ENCODE assay signal across 11 mouse cellular contexts in the genomic region with DNA sequence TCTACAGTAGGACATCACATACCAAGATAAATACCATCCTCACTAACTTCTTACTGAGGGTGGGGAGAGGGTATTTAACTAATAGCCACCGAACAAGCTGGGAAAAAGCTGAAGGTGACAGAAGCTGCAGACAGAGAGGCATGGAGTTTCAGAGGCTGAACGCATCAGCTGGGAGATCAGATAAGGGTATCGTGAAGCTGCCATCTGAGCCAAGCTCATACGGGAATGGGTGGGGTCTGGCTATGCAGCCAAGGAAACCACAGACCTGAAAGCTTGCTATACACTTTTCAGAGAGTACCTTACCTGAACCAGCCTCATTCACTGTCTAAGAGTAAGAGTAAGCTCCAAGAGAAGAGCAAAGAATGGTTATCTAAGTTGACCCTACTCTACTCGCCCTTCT. TPM values are rescaled to one million over a fixed set of nuclear protein-coding genes. Genes with fewer than 3 reads are reported as not detected.
DNase-seq lines count a peak whose midpoint lies in the region; ATAC-seq and TF ChIP-seq lines count a peak whose summit lies in the region.
"Had no signal": no experiment of that assay in that cellular context is flagged by ENCODE, and none has a peak within 500 bp of the region (broad histone marks: within the 10 kb centered on the region; RNA-seq: fewer than 3 reads in every experiment).

No protein-coding gene starts in this region.

- no peak for TF ChIP-seq POLR2A in MEL (IDR thresholded peaks at IDR 0.05; ENCODE audit: control insufficient read depth in 1 of 2, insufficient read depth in 1 of 2, low read depth in 1 of 2, low read length in 2 of 2, poor library complexity in 1 of 2)

- H3K36me3 ChIP-seq in heart, embryonic 16.5 days (ENCODE audit: control insufficient read depth, insufficient read depth) = peaks cover 27% of the 10 kb centered on the region
- peaks cover 9 to 50% of the 10 kb centered on the region in 2 experiments for H3K36me3 ChIP-seq in MEL (ENCODE audit: control insufficient read depth in 1 of 2, insufficient read depth in 2 of 2, low read length in 2 of 2)
- H3K36me3 ChIP-seq in forebrain, embryonic 16.5 days (ENCODE audit: control insufficient read depth, insufficient read depth) = peaks cover 19% of the 10 kb centered on the region

- H3K4me1 ChIP-seq in heart, embryonic 16.5 days (ENCODE audit: control insufficient read depth, insufficient read depth, low read length) = 0 out of 2 replicates have a peak, but pooled peaks cover 2% of the 10 kb centered on the region
- peaks cover 17 to 23% of the 10 kb centered on the region in 2 experiments for H3K4me1 ChIP-seq in MEL (ENCODE audit: control insufficient read depth in 1 of 2, insufficient read depth in 2 of 2, low read length in 2 of 2)
- H3K4me1 ChIP-seq in forebrain, embryonic 16.5 days (replicated peaks; ENCODE audit: control insufficient read depth, insufficient read depth, low read length) = no peaks in the 10 kb centered on the region

- no peak for TF ChIP-seq RAD21 in MEL (IDR thresholded peaks at IDR 0.05; ENCODE audit: low read depth, low read length)

- no peak overlapping the region for H3K27ac ChIP-seq in heart, embryonic 16.5 days (ENCODE audit: low read length)
- H3K27ac ChIP-seq in MEL (ENCODE audit: control insufficient read depth, low read depth, low read length) = peak overlapping the region; percentile 60
- no peak overlapping the region for H3K27ac ChIP-seq in forebrain, embryonic 16.5 days (ENCODE audit: low read length)
- H3K27ac ChIP-seq: kidney, postnatal 0 days had no signal

- no peak overlapping the region for H3K4me2 ChIP-seq in heart, embryonic 16.5 days (ENCODE audit: low read depth, low read length)
- no peak overlapping the region for H3K4me2 ChIP-seq in forebrain, embryonic 16.5 days (ENCODE audit: low read length)

- no peak for DNase-seq in heart, adult 9 months (ENCODE audit: low spot score in 2 of 2)
- DNase-seq in MEL (ENCODE audit: low read depth, low spot score) = peak; percentile 55
- DNase-seq in cerebellum, adult 18-20 months = no peak
- no peak for DNase-seq in urinary bladder, adult 2 months (ENCODE audit: low spot score)
- DNase-seq: heart, postnatal 10 days; right cerebral cortex, postnatal 25 days had no signal

- H3K9me3 ChIP-seq in heart, embryonic 16.5 days (replicated peaks; ENCODE audit: control insufficient read depth, low read length) = no peaks in the 10 kb centered on the region
- H3K9me3 ChIP-seq in MEL (replicated peaks; ENCODE audit: insufficient read depth, low read length) = no peaks in the 10 kb centered on the region
- H3K9me3 ChIP-seq in forebrain, embryonic 16.5 days (ENCODE audit: control insufficient read depth, low read length) = no peaks in the 10 kb centered on the region

- no peak overlapping the region for H3K4me3 ChIP-seq in heart, embryonic 16.5 days (ENCODE audit: low read length)
- H3K4me3 ChIP-seq in MEL (ENCODE audit: control insufficient read depth in 1 of 2, insufficient read depth in 1 of 2, low read depth in 2 of 2, low read length in 2 of 2) = 0 out of 4 replicates have a peak overlapping the region, but pooled peaks of 1 of the 2 experiments have one; percentile 11
- H3K4me3 ChIP-seq in forebrain, embryonic 16.5 days (replicated peaks; ENCODE audit: low read length) = no peak overlapping the region

- H3K79me2 ChIP-seq in MEL (ENCODE audit: control insufficient read depth, insufficient read depth, low read length, poor library complexity) = peaks cover 10% of the 10 kb centered on the region

- peak; percentile 55 to 71 for TF ChIP-seq EP300 in MEL (IDR thresholded peaks at IDR 0.05; ENCODE audit: low read depth in 1 of 2, low read length in 2 of 2)

- WGBS in heart, embryonic 16.5 days = 48% methylated on average over 5 of the region's 5 CpGs
- WGBS in forebrain, embryonic 16.5 days = 92% methylated on average over 5 of the region's 5 CpGs

- no peaks in the 10 kb centered on the region for H3K27me3 ChIP-seq in heart, embryonic 16.5 days (ENCODE audit: control insufficient read depth, insufficient read depth, low read length)
- H3K27me3 ChIP-seq in MEL (ENCODE audit: control insufficient read depth in 1 of 2, insufficient read depth in 2 of 2, low read length in 2 of 2) = no peaks in the 10 kb centered on the region
- H3K27me3 ChIP-seq in forebrain, embryonic 16.5 days (replicated peaks; ENCODE audit: control insufficient read depth, insufficient read depth, low read length) = no peaks in the 10 kb centered on the region

- peak; percentile 46; the same call in 1 of the 2 replicates for ATAC-seq in heart, embryonic 16.5 days (replicated peaks; ENCODE audit: extremely low read depth, insufficient read depth, low FRiP score)
- peak; percentile 22 for ATAC-seq in inflammation-experienced regulatory T-cells, adult 6 months
- ATAC-seq in megakaryocyte-erythroid progenitor cell, adult 5-6 weeks (replicated peaks; ENCODE audit: low FRiP score, low TSS enrichment, poor library complexity, severe bottlenecking) = peak; percentile 81
- ATAC-seq in forebrain, embryonic 16.5 days = no peak

- no peak for TF ChIP-seq CTCF in MEL (IDR thresholded peaks at IDR 0.05 in 2 of 3, conservative IDR thresholded peaks at IDR 0.05 in 1 of 3; ENCODE audit: control insufficient read depth in 1 of 3, insufficient read depth in 1 of 3, low read depth in 2 of 3, low read length in 3 of 3, poor library complexity in 1 of 3, severe bottlenecking in 1 of 3)

- H3K9ac ChIP-seq in heart, embryonic 16.5 days (ENCODE audit: low read length) = no peak overlapping the region
- H3K9ac ChIP-seq in MEL (ENCODE audit: control insufficient read depth, low read depth, low read length, poor library complexity, severe bottlenecking) = no peak overlapping the region
- H3K9ac ChIP-seq in forebrain, embryonic 16.5 days (replicated peaks; ENCODE audit: low read depth, low read length) = no peak overlapping the region

TF ChIP-seq in MEL, 35 proteins besides CTCF, POLR2A, EP300 and RAD21 (continues in another document):
- TF ChIP-seq MXI1 (IDR thresholded peaks at IDR 0.05; ENCODE audit: low read depth, low read length) (peak; percentile 63; the same call in 1 of the 2 replicates), CHD2 (IDR thresholded peaks at IDR 0.05; ENCODE audit: low read length) (no peak), ZC3H11A (IDR thresholded peaks at IDR 0.05; ENCODE audit: low read depth, low read length) (no peak), ETS1 (IDR thresholded peaks at IDR 0.05; ENCODE audit: low read depth, low read length) (peak; percentile 91), TCF12 (IDR thresholded peaks at IDR 0.05; ENCODE audit: low read depth, low read length) (0 out of 2 replicates have a peak, but pooled peaks have one; percentile 36), JUND (IDR thresholded peaks at IDR 0.05; ENCODE audit: low read depth, low read length) (no peak), MAFK (IDR thresholded peaks at IDR 0.05; ENCODE audit: borderline replicate concordance, low read depth, low read length) (no peak), USF1 (IDR thresholded peaks at IDR 0.05; ENCODE audit: low read depth, low read length) (no peak), USF2 (IDR thresholded peaks at IDR 0.05; ENCODE audit: borderline replicate concordance in 1 of 2, insufficient read depth in 1 of 2, low read depth in 1 of 2, low read length in 2 of 2) (no peak), MYB (IDR thresholded peaks at IDR 0.05; ENCODE audit: low read depth, low read length) (no peak), POLR2AphosphoS2 (IDR thresholded peaks at IDR 0.05; ENCODE audit: low read length) (no peak), BHLHE40 (IDR thresholded peaks at IDR 0.05; ENCODE audit: borderline replicate concordance, low read depth, low read length) (no peak), ZKSCAN1 (IDR thresholded peaks at IDR 0.05; ENCODE audit: low read depth, low read length) (no peak), MYC (IDR thresholded peaks at IDR 0.05; ENCODE audit: low read depth, low read length) (no peak), TBP (IDR thresholded peaks at IDR 0.05; ENCODE audit: low read depth, low read length) (no peak), SMC3 (IDR thresholded peaks at IDR 0.05; ENCODE audit: low read depth, low read length) (no peak), GATA1 (IDR thresholded peaks at IDR 0.05; ENCODE audit: low read depth, low read length) (peak; percentile 88), NRF1 (IDR thresholded peaks at IDR 0.05; ENCODE audit: insufficient read depth, low read depth, low read length, poor library complexity, severe bottlenecking) (no peak), NELFE (IDR thresholded peaks at IDR 0.05; ENCODE audit: low read depth, low read length) (no peak), MEF2A (IDR thresholded peaks at IDR 0.05; ENCODE audit: extremely low read depth, insufficient replicate concordance, low read depth, low read length, poor library complexity, severe bottlenecking) (no peak), MAX (IDR thresholded peaks at IDR 0.05; ENCODE audit: low read length) (no peak)

RNA-seq across cellular contexts. Expression of a gene that starts 12.9 kb away (rescaled TPM):
- polyA plus RNA-seq in heart, embryonic 16.5 days (2015; fragmentation: Nextera tagmentation; extraction: Ambion mirVana) = 44.3 and 51.9 TPM in 2 replicates
- 68.3 and 82.3 TPM in 2 replicates for total RNA-seq in MEL (2012; rRNA removed)
- 100 to 1,000 TPM in 1 of 2 experiments, not detected in 1; 134 TPM for polyA plus RNA-seq in MEL (2012; ENCODE audit: insufficient read depth in 1 of 2, insufficient read length in 2 of 2, low read depth in 1 of 2, low replicate concordance in 2 of 2, missing spikeins in 1 of 2)
- polyA plus RNA-seq in inflammation-experienced regulatory T-cells, adult 6 months (2017; shearing (Covaris generic)) = 100 to 1,000 TPM; 303 to 446 (median 377) TPM
- 50.7 and 56.5 TPM in 2 replicates for total RNA-seq in megakaryocyte-erythroid progenitor cell, adult 5-6 weeks (2014; fragmentation: Nextera tagmentation)
- 80.5 and 95.8 TPM in 2 replicates for total RNA-seq in megakaryocyte-erythroid progenitor cell, adult 5-6 weeks (2017)
- 77.5 and 80.8 TPM in 2 replicates for polyA plus RNA-seq in forebrain, embryonic 16.5 days (2015; fragmentation: Nextera tagmentation; extraction: Ambion mirVana)
- polyA plus RNA-seq in urinary bladder, adult 2 months (2012; rRNA removed) = 129 and 179 TPM in 2 replicates

RNA-seq across cellular contexts. Expression of a gene that starts 37.0 kb away (rescaled TPM):
- polyA plus RNA-seq in heart, embryonic 16.5 days (2015; fragmentation: Nextera tagmentation; extraction: Ambion mirVana) = 73.1 and 91.5 TPM in 2 replicates
- 12.5 and 13.1 TPM in 2 replicates for total RNA-seq in MEL (2012; rRNA removed)
- 10 to 100 TPM in 1 of 2 experiments, not detected in 1; 19.9 TPM for polyA plus RNA-seq in MEL (2012; ENCODE audit: insufficient read depth in 1 of 2, insufficient read length in 2 of 2, low read depth in 1 of 2, low replicate concordance in 2 of 2, missing spikeins in 1 of 2)
- polyA plus RNA-seq in inflammation-experienced regulatory T-cells, adult 6 months (2017; shearing (Covaris generic)) = 100 to 1,000 TPM in 2 of 3 experiments, 10 to 100 TPM in 1; 88.2 to 161 (median 123) TPM
- total RNA-seq in megakaryocyte-erythroid progenitor cell, adult 5-6 weeks (2014; fragmentation: Nextera tagmentation) = 24.5 and 25.1 TPM in 2 replicates
- total RNA-seq in megakaryocyte-erythroid progenitor cell, adult 5-6 weeks (2017) = 30.1 and 37.8 TPM in 2 replicates
- 72.3 and 85.2 TPM in 2 replicates for polyA plus RNA-seq in forebrain, embryonic 16.5 days (2015; fragmentation: Nextera tagmentation; extraction: Ambion mirVana)
- polyA plus RNA-seq in urinary bladder, adult 2 months (2012; rRNA removed) = 85.3 and 85.8 TPM in 2 replicates
